Mouse (Mus musculus) midbrain, embryonic 11.5 days (tissue): ENCODE data around the gene 1600002K03Rik. TPM values are rescaled to one million over a fixed set of nuclear protein-coding genes. Genes with fewer than 3 reads are reported as not detected.
A peak's percentile ranks its signal among the peaks of the same experiment; 100 is the strongest.

Experiments
- ATAC-seq: fragments of 200-750 bp; cut with Nextera tagmentation; 2 replicates; pipeline ENCODE4 v1.8.0; 2017; ENCODE audit warnings: moderate TSS enrichment, moderate library complexity; ENCODE audit not compliant: low FRiP score
- DNase-seq: peaks from one replicate; pipeline ENCODE4 v3.0.0; 2015; ENCODE audit warnings: low spot score; ENCODE audit errors: missing footprints
- H3K27ac ChIP-seq: fragments of 300-500 bp; sonication (generic); 2 replicates; pipeline ENCODE4 v1.5.1; 2014; ENCODE audit warnings: low read depth, low read length
- H3K27me3 ChIP-seq: fragments of 300-500 bp; sonication (generic); 2 replicates; pipeline ENCODE4 v1.6.1; 2014; ENCODE audit warnings: mild to moderate bottlenecking, low read length, moderate library complexity, mixed read lengths; ENCODE audit not compliant: control insufficient read depth, insufficient read depth
- H3K36me3 ChIP-seq: fragments of 300-500 bp; sonication (generic); 2 replicates; pipeline ENCODE4 v1.6.1; 2014; ENCODE audit warnings: mild to moderate bottlenecking, low read length, moderate library complexity, mixed read lengths; ENCODE audit not compliant: control insufficient read depth, insufficient read depth
- H3K4me1 ChIP-seq: fragments of 300-500 bp; sonication (generic); 2 replicates; pipeline ENCODE4 v1.6.1; 2014; ENCODE audit warnings: low read length; ENCODE audit not compliant: control insufficient read depth, insufficient read depth
- H3K4me2 ChIP-seq: fragments of 300-500 bp; sonication (generic); 2 replicates; pipeline ENCODE4 v1.6.1; 2014; ENCODE audit warnings: mild to moderate bottlenecking, moderate library complexity
- H3K4me3 ChIP-seq: fragments of 300-500 bp; sonication (generic); 2 replicates; pipeline ENCODE4 v1.5.1; 2014; ENCODE audit warnings: low read depth, low read length
- H3K9ac ChIP-seq: fragments of 300-500 bp; sonication (generic); 2 replicates; pipeline ENCODE4 v1.6.1; 2014; ENCODE audit warnings: low read length
- H3K9me3 ChIP-seq: fragments of 300-500 bp; sonication (generic); 2 replicates; pipeline ENCODE4 v1.6.1; 2016; ENCODE audit warnings: low read length; ENCODE audit not compliant: control insufficient read depth
- WGBS: fragments of 180-500 bp; shearing (Covaris S2); extraction: QIAGEN DNeasy Blood & Tissue Kit; methylation state at CpG from one replicate; pipeline ENCODE4 v1.1.7; 2014; 5-methylcytosine and 5-hydroxymethylcytosine counted together
- polyA plus RNA-seq: library from polyadenylated mRNA; unstranded; fragments of >200 nt; fragmentation: Nextera tagmentation; extraction: Ambion mirVana; gene quantifications from 2 replicates; pipeline ENCODE4 v1.2.1, GENCODE M21; 2014

The 1600002K03Rik gene
- polyA plus RNA-seq, 1 experiment from 2014 or later, result 8.7 TPM

GRCm38 (mm10) chr10:80134421-80134820 is 38.3 kb upstream of the 1600002K03Rik start:
- H3K4me3 ChIP-seq, result no peak overlapping the region
- ATAC-seq, result no peak
- peaks cover 40% of the 10 kb centered on the region for H3K4me1 ChIP-seq
- H3K9me3 ChIP-seq, result no peaks in the 10 kb centered on the region
- no peak overlapping the region for H3K9ac ChIP-seq
- no peak overlapping the region for H3K27ac ChIP-seq
- H3K36me3 ChIP-seq, result peaks cover 11% of the 10 kb centered on the region
- WGBS, result 92% methylated on average over 9 of the region's 9 CpGs
- H3K4me2 ChIP-seq, result no peak overlapping the region
- peaks cover 23% of the 10 kb centered on the region for H3K27me3 ChIP-seq
- no peak for DNase-seq

GRCm38 (mm10) chr10:80135161-80135560 is 37.6 kb upstream of the 1600002K03Rik start:
- no peak overlapping the region for H3K27ac ChIP-seq
- H3K36me3 ChIP-seq, result peaks cover 4% of the 10 kb centered on the region; the same call in 1 of the 2 replicates
- no peak overlapping the region for H3K4me3 ChIP-seq
- WGBS, result 92% methylated on average over 10 of the region's 10 CpGs
- DNase-seq (no peak), ATAC-seq (no peak)
- H3K9me3 ChIP-seq, result no peaks in the 10 kb centered on the region
- no peak overlapping the region for H3K4me2 ChIP-seq
- H3K9ac ChIP-seq, result no peak overlapping the region
- peaks cover 41% of the 10 kb centered on the region for H3K4me1 ChIP-seq
- peaks cover 23% of the 10 kb centered on the region for H3K27me3 ChIP-seq

- Histone ChIP-seq H3K36me3 (0 out of 2 replicates have a peak, but pooled peaks cover 3% of the 10 kb centered on the region), H3K9ac (no peak overlapping the region), H3K4me1 (peaks cover 41% of the 10 kb centered on the region), H3K4me2 (no peak overlapping the region), H3K9me3 (no peaks in the 10 kb centered on the region), H3K4me3 (no peak overlapping the region), H3K27me3 (peaks cover 23% of the 10 kb centered on the region), H3K27ac (no peak overlapping the region)
- ATAC-seq (no peak), DNase-seq (no peak)
- WGBS, result 85% methylated on average over 1 of the region's 1 CpGs
Measured at GRCm38 (mm10) chr10:80135641-80136040, 37.1 kb upstream of the 1600002K03Rik start.

GRCm38 (mm10) chr10:80136179-80136951 is 36.4 kb upstream of the 1600002K03Rik start:
- no peaks in the 10 kb centered on the region for H3K9me3 ChIP-seq
- H3K27me3 ChIP-seq, result peaks cover 22% of the 10 kb centered on the region
- peak overlapping the region; percentile 94 for H3K4me2 ChIP-seq
- H3K36me3 ChIP-seq, result no peaks in the 10 kb centered on the region
- 15% methylated on average over 46 of the region's 49 CpGs for WGBS
- ATAC-seq (no peak), DNase-seq (no peak)
- no peak overlapping the region for H3K9ac ChIP-seq
- H3K27ac ChIP-seq, result no peak overlapping the region
- peak overlapping the region; percentile 74; the same call in 1 of the 2 replicates for H3K4me3 ChIP-seq
- peaks cover 38% of the 10 kb centered on the region for H3K4me1 ChIP-seq

- peak overlapping the region; percentile 94 for H3K4me2 ChIP-seq
- 4% methylated on average over 29 of the region's 29 CpGs for WGBS
- H3K36me3 ChIP-seq, result no peaks in the 10 kb centered on the region
- no peaks in the 10 kb centered on the region for H3K9me3 ChIP-seq
- peak overlapping the region; percentile 74 for H3K4me3 ChIP-seq
- H3K27me3 ChIP-seq, result peaks cover 21% of the 10 kb centered on the region
- no peak for ATAC-seq
- peak overlapping the region; percentile 87 for H3K9ac ChIP-seq
- H3K4me1 ChIP-seq, result peaks cover 30% of the 10 kb centered on the region
- no peak for DNase-seq
- H3K27ac ChIP-seq, result no peak overlapping the region; the same call in 1 of the 2 replicates
Measured at GRCm38 (mm10) chr10:80136952-80137625, 35.7 kb upstream of the 1600002K03Rik start.

GRCm38 (mm10) chr10:80137626-80138552 is 34.9 kb upstream of the 1600002K03Rik start:
- Histone ChIP-seq H3K4me2 (peak overlapping the region; percentile 94), H3K9ac (peak overlapping the region; percentile 87), H3K4me3 (peak overlapping the region; percentile 74), H3K9me3 (no peaks in the 10 kb centered on the region), H3K4me1 (peaks cover 32% of the 10 kb centered on the region), H3K36me3 (no peaks in the 10 kb centered on the region), H3K27ac (peak overlapping the region; percentile 76), H3K27me3 (peaks cover 21% of the 10 kb centered on the region)
- ATAC-seq (no peak), DNase-seq (peak; percentile 96)
- 5% methylated on average over 24 of the region's 33 CpGs for WGBS

GRCm38 (mm10) chr10:80138553-80139438 is 33.9 kb upstream of the 1600002K03Rik start, which contains the start of gene Atp5d:
Atp5d (plus strand) TSS chr10:80138632.
- Histone ChIP-seq H3K27me3 (peaks cover 21% of the 10 kb centered on the region), H3K36me3 (0 out of 2 replicates have a peak, but pooled peaks cover 2% of the 10 kb centered on the region), H3K4me1 (peaks cover 34% of the 10 kb centered on the region), H3K27ac (peak within 1 kb of the TSS; percentile 76), H3K4me3 (peak within 1 kb of the TSS; percentile 74), H3K9ac (peak within 1 kb of the TSS; percentile 87), H3K4me2 (peak within 1 kb of the TSS; percentile 94), H3K9me3 (no peaks in the 10 kb centered on the region)
- peak; percentile 97 for DNase-seq
- peak; percentile 12; the same call in 1 of the 2 replicates for ATAC-seq
- WGBS, result under 1% methylated on average over 76 of the region's 94 CpGs

- Histone ChIP-seq H3K36me3 (0 out of 2 replicates have a peak, but pooled peaks cover 2% of the 10 kb centered on the region), H3K4me2 (peak overlapping the region; percentile 94), H3K27ac (peak overlapping the region; percentile 76), H3K27me3 (peaks cover 21% of the 10 kb centered on the region), H3K9ac (peak overlapping the region; percentile 87), H3K4me3 (peak overlapping the region; percentile 74), H3K9me3 (no peaks in the 10 kb centered on the region), H3K4me1 (peaks cover 34% of the 10 kb centered on the region)
- WGBS, result 2% methylated on average over 10 of the region's 10 CpGs
- DNase-seq (no peak), ATAC-seq (no peak)
Measured at GRCm38 (mm10) chr10:80139439-80139775, 33.3 kb upstream of the 1600002K03Rik start.
